Mouse (Mus musculus): ENCODE data around the gene Gmppa.
A peak's percentile ranks its signal among the peaks of the same experiment; 100 is the strongest.

The Gmppa gene

DNA sequence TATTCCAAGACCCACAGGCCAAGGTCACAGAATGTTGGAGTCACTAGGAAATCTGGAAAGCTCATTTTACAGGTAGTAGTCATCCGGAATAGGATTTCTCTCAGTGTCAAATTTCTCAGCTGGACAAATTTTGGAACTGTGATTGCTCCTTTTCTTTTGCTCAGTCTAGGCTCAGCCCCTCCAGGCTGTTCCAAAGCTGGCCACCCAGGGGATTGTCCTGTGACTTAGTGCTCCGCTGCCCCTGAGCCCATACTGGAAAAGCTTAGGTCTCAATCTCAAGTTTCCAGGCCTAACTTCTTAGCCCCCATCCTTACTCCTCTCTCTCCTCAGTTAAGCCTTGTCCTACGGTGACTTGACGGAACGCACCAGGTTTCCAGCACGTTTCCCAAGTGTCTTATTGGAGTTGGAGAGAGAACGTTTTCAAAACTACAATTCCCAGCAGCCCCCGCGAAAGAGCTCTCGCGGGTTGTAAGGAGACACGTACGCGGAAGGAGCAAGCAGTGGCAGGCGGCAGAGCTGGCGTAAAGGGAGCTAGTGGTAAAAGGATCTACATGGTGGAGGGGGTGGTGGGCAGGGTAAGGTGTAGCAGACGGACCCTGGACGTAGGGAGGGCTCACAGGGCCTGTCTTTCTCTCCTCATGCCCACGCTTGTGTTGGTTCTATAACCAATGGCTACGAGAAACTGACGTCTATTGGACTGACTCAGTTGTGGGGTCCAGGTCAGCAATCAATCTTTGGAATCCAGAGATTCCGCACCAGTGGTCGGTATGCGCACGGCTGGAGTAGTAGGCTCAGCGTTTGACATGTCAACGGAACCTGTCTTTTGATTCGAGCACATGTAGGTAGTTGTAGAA is at the start of gene Gmppa:
Gene Gmppa, plus strand, starts transcription at position 456 of the 854 bp plus-strand sequence.
- peak; percentile 73 to 86 for DNase-seq (ENCODE audit: low spot score in 2 of 2)

DNA sequence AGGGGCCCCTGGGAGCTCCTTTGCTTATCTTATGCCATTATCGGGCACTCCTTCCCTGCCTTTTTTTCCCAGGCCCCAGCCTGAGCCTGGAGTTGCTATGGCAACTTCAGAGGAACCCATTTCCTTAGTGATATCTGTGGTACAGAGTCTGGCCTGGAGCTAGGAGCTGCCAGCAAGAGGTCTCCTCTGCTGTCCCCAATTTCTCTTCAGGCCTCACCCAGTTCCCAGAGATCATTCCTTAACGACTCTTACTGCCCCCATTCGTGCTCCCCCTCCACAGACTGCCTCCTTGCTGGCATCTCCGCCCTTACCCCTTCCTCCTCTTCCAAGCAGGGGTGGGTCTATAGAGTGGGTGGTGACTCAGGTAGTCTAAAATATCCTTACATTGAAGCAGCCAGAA is 49.6 kb upstream of the Gmppa start:
- no peak for DNase-seq (ENCODE audit: low spot score in 2 of 2)

DNA sequence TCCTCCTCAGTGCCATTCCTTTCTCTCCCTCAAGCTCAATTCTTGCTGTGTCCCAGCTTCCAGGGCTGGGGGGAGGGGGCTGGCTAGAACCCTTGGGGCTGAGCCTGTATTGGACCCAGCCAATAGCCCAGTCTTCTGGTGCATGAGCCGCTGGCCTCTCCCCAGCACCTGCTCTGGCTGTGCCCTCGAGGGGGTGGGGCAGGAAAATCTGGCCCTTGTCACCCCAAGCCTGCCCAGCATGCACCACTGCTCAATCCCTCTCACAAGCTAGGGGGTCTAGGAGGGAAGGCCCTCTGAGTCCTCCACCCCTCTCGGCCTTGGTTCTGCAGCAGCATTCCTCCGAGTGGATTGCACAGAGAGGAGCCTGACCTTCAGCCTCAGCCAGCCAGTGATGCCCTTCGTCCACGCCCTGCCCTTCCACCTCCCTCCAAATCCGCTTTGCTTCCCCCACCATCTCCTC is 48.2 kb upstream of the Gmppa start:
- DNase-seq (ENCODE audit: low spot score in 2 of 2), result no peak

DNA sequence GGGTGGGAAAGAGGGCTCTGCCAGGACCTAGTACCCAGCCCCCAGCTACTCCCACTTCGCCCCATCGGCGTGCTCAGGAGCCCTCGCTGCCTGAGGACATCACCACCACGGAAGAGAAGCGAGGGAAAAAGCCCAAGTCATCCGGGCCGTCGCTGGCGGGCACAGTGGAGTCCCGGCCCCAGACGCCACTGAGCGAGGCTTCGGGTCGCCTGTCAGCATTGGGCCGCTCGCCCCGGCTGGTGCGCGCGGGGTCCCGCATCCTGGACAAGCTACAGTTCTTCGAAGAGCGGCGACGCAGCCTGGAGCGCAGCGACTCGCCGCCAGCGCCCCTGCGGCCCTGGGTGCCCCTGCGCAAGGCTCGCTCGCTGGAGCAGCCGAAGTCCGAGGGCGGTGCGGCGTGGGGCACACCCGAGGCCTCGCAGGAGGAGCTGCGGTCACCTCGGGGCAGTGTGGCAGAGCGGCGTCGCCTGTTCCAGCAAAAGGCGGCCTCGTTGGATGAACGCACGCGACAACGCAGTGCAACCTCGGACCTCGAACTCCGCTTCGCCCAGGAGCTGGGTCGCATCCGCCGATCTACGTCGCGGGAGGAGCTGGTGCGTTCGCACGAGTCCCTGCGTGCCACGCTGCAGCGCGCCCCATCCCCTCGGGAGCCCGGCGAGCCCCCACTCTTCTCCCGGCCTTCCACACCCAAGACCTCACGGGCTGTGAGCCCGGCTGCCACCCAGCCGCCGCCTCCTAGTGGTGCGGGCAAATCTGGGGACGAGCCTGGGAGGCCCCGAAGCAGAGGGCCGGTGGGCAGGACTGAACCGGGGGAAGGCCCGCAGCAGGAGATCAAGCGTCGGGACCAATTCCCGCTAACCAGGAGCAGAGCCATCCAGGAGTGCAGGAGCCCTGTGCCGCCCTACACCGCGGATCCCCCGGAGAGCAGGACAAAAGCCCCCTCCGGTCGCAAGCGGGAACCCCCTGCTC is 47.5 kb upstream of the Gmppa start:
- no peak for DNase-seq (ENCODE audit: low spot score in 2 of 2)

DNA sequence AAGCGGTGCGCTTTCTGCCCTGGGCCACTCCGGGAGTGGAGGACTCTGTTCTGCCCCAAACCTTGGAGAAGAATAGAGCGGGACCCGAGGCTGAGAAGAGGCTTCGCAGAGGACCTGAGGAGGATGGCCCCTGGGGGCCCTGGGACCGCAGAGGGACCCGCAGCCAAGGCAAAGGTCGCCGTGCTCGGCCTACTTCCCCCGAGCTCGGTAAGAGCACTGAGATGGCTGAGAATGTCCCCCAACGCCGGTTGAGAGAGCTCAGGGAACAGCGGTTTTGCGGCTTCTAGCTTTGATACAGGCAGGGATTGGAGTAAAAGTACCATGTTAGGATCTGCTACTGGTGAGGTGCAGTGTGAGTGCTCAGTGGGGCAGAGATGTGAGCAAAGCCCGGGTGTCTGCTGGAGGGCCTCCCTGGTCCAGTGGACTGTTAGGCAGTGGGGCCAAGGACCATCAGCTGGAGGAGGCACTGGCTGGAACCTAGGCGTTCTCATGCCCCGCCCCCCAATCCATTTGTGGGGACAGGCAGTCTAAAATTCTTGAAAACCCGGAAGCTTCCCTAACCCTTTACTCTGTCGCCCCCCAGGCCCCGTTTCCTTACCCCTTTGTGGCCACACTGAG is 46.7 kb upstream of the Gmppa start:
- no peak for DNase-seq (ENCODE audit: low spot score in 2 of 2)

DNA sequence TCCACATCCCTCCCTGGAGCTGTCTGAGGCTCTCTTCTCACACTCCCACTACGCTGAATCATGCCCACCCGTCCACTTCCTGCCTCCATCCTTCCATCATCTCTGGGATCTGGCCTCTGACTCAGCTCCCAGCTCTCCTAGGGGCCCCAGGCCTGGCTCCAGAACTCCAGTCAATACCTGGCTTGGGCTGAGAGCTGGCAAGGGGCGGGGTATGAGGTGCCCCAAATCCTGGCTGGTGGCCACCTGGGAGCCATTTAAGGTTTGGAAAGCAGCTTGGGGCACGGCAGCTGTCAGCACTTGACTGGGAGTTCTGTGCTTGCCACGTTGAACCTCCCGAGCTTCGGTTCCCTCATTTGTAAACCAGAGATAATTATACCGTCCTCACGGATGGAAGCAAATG is 42.6 kb upstream of the Gmppa start:
- DNase-seq (ENCODE audit: low spot score in 2 of 2), result no peak

DNA sequence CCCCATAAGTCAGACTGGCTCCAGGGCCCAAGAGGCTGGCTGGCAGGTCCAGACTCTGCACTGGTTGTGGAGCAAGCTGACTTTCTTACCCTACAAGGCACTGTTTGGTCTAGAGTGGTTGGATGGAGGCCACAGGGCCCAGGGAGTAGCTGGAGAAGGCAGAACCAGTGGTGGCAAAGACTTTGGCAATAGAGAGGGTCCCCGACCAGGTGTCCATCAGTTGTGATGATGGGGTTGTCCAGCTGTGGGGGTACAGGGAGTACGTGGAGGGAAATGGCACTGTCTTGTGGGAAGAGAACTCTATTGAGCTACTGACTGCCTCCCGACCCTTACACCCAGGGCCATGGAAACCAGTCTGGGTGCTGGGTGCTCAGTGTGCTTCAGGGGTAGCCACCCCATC is 41.9 kb upstream of the Gmppa start:
- DNase-seq (ENCODE audit: low spot score in 2 of 2), result no peak

DNA sequence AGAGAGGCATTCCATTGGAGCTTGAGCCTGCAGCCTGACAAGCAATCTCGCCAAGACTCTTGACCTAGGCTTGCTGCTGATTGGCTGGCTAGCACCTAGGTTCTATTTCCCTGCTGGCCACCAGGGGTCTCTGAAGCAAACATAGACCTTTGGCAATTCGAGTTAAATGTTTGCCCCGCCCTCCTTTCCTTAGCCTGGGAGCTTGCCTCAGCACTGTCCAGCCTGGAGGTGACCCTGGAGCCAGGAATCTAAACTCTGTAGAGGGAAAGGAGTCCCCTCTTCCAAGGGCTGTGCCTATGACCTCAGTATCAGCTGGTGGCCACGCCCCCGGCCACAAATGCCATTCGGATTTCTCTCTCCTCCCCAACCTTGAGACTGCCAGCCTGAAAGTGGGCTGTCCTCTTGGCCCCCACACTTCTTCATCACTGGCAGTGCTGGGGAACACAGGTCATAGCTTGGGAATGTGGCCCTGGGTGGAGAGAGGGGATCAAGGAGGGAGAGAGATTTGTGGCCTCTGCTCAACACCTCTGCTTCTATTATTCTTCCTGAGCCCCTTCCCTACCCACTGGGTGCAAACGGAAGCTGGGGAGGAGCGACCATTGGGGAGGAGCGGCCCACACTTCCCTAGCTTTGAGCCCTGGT is 36.8 kb upstream of the Gmppa start:
- DNase-seq (ENCODE audit: low spot score in 2 of 2), result no peak

DNA sequence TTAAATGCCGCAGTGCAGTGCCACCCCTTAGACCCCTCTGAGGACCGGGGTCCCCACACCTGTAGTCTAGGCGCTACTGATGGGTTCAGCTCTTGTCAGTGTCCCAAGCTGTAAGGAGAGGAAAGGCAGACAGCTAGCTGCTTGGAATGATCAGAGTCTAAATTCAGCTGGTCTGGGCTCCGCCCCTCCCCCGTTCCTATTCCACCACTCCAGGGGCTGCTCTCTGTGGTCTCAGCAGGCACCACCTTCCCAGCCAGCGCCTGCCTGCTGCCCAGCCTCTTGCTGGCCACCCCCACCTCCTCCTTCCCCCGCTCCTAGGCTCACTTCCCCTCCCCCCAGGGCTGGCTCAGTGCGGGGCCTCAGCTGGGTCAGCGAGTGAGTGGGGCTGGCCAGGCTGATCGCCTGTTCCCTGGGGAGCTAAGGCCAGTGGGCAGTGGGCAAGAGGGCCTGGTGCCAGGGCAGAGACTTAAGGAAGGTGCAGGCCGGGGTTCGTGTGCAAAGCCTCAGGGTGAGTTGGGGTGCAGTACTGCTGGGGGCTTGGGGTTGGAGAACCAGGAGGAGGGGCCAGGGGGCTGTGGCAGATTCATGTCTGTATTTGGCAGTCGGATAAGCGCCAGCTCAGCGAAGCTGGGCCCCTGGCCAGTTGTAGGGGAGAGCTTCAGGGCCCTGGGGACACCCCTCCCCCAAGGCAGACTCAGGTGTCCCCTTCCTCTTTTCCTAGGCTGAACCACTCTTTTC is 35.8 kb upstream of the Gmppa start:
- DNase-seq (ENCODE audit: low spot score in 2 of 2), result no peak

DNA sequence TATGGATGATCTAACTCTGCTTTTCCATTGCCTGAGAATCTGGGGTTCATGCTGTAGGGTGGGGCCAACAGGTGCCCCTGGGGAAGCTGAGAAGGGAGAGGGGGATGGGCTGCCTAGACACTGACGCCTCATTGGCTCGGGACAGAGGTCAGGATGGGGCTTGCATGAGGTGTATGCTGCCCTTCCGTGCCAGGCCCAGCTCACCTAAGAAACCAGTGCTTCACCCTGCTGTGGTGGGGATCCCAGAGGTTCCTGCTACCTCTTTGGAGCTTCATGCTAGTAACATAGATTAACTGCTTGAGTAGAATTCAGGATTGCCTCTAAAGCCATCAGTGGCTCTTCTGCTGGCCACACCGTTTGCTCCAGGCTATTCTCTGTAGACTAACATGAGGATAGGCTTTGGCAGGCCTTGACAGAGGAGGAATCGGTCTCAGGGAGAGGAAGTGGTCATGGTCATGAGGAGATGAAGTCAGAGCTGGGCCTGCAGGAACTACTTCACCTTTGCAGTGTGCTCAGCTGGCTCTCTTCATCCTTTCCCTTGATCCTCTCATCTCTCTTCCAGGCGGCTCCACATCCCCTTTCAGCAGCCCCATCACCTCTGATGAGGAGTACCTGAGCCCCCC is 35.1 kb upstream of the Gmppa start:
- DNase-seq (ENCODE audit: low spot score in 2 of 2), result no peak

DNA sequence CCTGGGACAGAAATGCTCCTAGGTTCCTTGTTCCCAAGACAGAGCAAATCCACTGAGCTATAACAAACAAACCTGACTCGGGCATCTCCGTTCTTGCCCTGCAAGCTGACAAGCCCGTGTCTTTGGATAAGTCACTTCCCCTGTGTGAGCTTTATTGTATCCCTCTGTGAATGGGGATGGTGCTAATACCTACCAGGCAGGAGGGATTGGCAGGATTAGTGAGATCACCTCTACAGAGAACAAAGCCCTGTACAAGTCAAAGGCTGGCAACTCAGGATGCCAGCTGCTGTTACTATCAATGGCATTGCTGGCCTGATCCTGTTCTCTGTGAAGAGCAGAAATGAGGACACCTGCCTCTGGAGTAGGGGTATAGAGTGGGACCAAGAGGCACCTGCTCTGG is 30.2 kb upstream of the Gmppa start:
- no peak for DNase-seq (ENCODE audit: low spot score in 2 of 2)

DNA sequence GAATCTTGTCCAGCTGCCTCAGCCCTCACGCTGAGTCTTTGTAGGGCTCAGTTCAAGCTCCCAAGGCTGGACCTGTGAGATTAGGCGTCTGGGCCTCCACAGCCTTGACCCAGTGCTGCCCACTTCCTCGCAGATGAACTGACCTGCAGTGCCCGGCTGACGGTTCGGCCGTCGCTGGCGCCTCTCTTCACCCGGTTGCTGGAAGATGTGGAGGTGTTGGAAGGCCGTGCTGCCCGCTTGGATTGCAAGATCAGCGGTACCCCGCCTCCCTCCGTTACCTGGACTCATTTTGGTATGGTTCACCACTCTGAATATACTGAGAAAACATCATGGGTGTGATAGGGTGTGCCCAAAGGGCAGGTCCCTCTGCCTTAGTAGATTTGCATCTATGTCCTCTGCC is 29.6 kb upstream of the Gmppa start:
- no peak for DNase-seq (ENCODE audit: low spot score in 2 of 2)

DNA sequence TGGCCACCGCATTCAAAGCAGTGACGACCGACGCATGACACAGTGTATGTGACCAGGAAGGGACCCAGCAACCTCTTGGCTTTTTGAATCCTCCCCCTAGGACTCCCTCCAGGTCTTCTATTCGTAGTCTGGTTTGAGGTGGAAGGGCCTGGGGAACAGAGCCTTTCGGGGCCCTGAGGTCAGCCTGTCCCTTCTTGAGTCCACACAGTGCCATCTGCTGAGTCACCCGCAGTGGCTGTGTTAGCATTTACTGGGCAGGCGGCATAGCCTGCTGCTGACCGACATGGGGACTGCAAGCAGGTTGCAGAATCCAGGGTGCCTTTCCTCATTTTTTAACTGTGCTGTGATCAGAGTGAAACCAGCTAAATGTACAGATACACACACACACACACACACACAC is 28.7 kb upstream of the Gmppa start:
- no peak for DNase-seq (ENCODE audit: low spot score in 2 of 2)

DNA sequence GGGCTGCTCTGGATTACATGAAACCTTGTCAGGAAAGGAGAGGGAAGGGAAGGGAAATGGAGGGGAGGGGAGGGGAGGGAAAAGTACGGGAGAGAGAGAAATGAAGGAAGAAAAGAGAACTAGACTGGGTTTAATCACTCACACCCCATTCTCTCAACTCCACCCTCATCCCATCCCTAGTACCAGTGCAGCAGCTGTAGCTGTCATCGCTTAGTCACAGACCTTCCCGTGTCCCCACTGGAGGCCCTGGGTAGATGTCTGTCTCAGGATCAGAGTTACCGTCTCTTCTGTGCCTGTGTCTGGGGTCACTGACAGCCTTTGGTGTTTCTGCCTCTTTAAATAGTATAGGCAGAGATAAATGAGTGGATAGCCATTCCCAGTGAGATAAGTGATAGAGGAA is 27.5 kb upstream of the Gmppa start:
- no peak for DNase-seq (ENCODE audit: low spot score in 2 of 2)

DNA sequence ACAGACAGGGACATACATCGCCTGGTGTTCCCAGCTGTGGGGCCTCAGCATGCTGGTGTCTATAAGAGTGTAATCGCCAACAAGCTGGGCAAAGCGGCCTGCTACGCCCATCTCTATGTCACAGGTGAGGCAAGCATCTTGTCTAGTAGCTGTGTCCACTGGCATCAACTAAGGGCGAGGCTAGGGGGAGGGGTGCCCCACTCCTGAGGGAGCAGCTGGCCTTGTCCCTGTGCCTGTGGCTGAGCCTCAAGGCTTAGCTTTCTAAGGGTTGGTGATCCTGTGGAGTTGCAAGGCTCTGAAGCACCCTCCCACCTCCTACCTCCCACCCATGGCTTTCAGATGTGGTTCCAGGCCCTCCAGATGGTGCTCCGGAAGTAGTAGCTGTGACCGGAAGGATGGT is 25.8 kb upstream of the Gmppa start:
- no peak for DNase-seq (ENCODE audit: low spot score in 2 of 2)

DNA sequence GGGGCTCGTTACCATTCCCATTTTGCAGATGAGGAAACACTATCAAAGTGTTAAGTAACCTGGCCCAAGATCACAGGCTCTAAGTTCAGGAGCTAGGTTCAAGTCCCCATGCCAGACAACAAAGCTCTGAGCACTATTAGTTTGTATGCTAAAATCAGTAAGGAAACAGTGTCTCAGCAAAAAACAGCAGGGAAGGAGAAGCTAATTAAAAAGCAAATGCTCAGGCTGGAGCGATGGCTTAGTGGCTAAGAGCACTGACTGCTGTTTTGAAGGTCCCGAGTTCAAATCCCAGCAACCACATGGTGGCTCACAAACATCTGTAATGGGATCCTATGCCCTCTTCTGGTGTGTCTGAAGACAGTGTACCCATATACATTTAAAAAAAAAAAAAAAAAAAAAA is 23.5 kb upstream of the Gmppa start:
- DNase-seq (ENCODE audit: low spot score in 2 of 2), result no peak

DNA sequence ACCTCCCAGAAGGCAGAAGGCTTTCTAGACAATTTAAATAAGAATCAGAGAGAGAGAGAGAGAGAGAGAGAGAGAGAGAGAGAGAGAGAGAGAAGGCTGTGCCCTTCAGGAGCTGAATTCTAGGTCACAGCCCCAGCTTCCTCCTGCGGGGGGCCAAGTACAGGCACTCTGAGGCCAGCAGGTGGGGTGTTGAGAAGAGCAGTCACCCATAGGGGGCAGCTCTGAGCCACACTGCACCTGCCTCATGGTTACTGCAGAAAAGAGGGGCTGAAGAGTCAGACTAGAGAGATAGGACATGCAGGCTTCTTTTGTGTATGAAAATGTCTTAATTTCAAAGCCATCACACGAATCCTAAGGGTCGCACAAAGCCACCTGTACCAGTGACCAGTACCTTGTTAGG is 22.0 kb upstream of the Gmppa start:
- no peak for DNase-seq (ENCODE audit: low spot score in 2 of 2)

DNA sequence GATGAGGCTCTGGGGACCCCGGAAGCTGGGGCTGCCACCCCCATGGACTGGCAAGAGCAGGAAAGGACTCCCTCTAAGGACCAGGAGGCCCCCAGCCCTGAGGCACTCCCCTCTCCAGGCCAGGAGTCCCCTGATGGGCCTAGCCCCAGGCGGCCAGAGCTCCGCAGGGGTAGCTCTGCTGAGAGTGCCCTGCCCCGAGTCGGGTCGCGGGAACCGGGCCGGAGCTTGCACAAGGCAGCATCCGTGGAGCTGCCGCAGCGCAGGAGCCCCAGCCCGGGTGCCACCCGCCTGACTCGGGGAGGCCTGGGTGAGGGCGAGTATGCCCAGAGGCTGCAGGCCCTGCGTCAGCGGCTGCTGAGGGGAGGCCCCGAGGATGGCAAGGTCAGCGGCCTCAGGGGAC is 13.9 kb upstream of the Gmppa start:
- DNase-seq (ENCODE audit: low spot score in 2 of 2), result no peak

DNA sequence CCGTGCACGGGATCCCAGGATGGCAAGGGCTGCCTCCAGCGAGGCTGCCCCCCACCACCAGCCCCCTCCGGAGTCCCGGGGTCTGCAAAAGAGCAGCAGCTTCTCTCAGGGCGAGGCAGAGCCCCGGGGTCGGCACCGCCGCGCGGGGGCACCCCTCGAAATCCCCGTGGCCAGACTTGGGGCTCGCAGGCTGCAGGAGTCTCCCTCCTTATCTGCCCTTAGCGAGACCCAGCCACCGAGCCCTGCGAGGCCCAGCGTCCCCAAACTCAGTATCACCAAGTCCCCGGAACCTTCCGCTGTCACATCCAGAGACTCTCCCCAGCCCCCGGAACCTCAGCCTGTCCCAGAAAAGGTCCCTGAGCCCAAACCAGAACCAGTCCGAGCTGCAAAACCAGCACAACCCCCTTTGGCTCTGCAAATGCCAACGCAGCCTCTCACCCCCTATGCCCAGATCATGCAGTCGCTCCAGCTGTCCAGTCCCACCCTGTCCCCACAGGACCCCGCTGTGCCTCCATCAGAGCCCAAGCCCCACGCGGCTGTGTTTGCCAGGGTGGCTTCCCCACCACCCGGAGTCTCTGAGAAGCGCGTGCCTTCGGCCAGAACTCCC is 13.4 kb upstream of the Gmppa start:
- DNase-seq (ENCODE audit: low spot score in 2 of 2), result no peak

DNA sequence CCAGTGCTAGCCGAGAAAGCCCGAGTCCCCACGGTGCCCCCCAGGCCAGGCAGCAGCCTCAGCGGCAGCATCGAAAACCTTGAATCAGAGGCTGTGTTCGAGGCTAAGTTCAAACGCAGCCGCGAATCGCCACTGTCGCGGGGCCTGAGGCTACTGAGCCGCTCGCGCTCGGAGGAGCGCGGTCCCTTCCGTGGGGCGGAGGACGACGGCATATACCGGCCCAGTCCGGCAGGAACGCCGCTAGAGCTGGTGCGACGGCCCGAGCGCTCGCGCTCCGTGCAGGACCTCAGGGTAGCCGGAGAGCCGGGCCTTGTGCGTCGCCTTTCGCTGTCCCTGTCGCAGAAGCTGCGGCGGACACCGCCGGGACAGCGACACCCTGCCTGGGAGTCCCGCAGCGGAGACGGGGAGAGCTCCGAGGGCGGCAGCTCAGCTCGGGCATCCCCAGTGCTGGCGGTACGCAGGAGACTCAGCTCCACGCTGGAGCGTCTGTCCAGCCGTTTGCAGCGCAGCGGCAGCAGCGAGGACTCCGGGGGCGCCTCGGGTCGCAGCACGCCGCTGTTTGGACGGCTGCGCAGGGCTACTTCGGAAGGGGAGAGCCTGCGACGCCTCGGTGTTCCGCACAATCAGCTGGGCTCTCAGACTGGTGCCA is 12.8 kb upstream of the Gmppa start:
- DNase-seq (ENCODE audit: low spot score in 2 of 2), result no peak

All from right cerebral cortex, postnatal 36 days (tissue).